Mouse (Mus musculus): Measurements from ENCODE around the gene Mta1. TPM values are rescaled to one million over a fixed set of nuclear protein-coding genes. Genes with fewer than 3 reads are reported as not detected.
A peak's percentile ranks its signal among the peaks of the same experiment; 100 is the strongest.

Gene Mta1
- polyA plus RNA-seq, 1 experiment from 2014 or later, result 19.3 TPM

- ATAC-seq (ENCODE audit: low FRiP score) (no peak), DNase-seq (ENCODE audit: low spot score) (no peak)
- Histone ChIP-seq H3K9ac (no peak overlapping the region), H3K4me2 (replicated peaks) (no peak overlapping the region), H3K4me3 (replicated peaks; ENCODE audit: low read length) (no peak overlapping the region), H3K4me1 (replicated peaks; ENCODE audit: control insufficient read depth, insufficient read depth, low read length) (peaks cover 15% of the 10 kb centered on the region; the same call in 1 of the 2 replicates), H3K27me3 (ENCODE audit: control insufficient read depth, insufficient read depth, low read length) (0 out of 2 replicates have a peak, but pooled peaks cover 23% of the 10 kb centered on the region), H3K9me3 (ENCODE audit: control insufficient read depth, low read length) (no peaks in the 10 kb centered on the region), H3K36me3 (replicated peaks; ENCODE audit: control insufficient read depth, insufficient read depth) (peaks cover 11% of the 10 kb centered on the region), H3K27ac (no peak overlapping the region)
- WGBS, result 89% methylated on average over 3 of the region's 3 CpGs
Observed at GRCm38 (mm10) chr12:113149896-113150295, 51.8 kb downstream of the Mta1 start.

GRCm38 (mm10) chr12:113150591-113150990 is 52.5 kb downstream of the Mta1 start:
- Histone ChIP-seq H3K36me3 (replicated peaks; ENCODE audit: control insufficient read depth, insufficient read depth) (peaks cover 4% of the 10 kb centered on the region; the same call in 1 of the 2 replicates), H3K9me3 (ENCODE audit: control insufficient read depth, low read length) (no peaks in the 10 kb centered on the region), H3K9ac (no peak overlapping the region), H3K4me2 (replicated peaks) (no peak overlapping the region), H3K4me3 (replicated peaks; ENCODE audit: low read length) (no peak overlapping the region), H3K27me3 (ENCODE audit: control insufficient read depth, insufficient read depth, low read length) (0 out of 2 replicates have a peak, but pooled peaks cover 23% of the 10 kb centered on the region), H3K27ac (no peak overlapping the region), H3K4me1 (replicated peaks; ENCODE audit: control insufficient read depth, insufficient read depth, low read length) (peaks cover 22% of the 10 kb centered on the region)
- ATAC-seq (ENCODE audit: low FRiP score) (no peak), DNase-seq (ENCODE audit: low spot score) (no peak)
- WGBS, result 81% methylated on average over 4 of the region's 4 CpGs

DNA sequence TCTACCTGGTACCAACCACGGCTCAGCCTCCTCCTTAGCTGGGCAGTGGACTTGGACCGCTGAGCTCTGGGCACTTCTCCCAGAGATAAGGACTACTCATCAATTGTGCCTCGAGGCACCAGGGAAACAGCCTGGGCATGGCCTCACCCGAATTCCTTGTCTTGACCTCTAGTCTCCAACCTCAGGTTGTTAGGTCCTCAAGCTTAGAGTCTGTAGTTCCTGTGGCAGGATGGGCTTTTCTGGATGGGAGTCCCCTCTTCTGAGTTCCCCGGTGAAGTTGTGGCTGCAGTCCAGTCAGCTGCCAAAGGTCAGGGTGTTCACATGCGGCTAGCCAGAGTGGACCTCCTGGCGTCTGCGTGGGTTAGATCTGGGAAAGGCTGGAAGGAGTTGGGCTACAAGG is 53.0 kb downstream of the Mta1 start:
- Histone ChIP-seq H3K36me3 (replicated peaks; ENCODE audit: control insufficient read depth, insufficient read depth) (no peaks in the 10 kb centered on the region), H3K27ac (no peak overlapping the region), H3K4me1 (replicated peaks; ENCODE audit: control insufficient read depth, insufficient read depth, low read length) (peaks cover 23% of the 10 kb centered on the region), H3K9me3 (ENCODE audit: control insufficient read depth, low read length) (no peaks in the 10 kb centered on the region), H3K4me3 (replicated peaks; ENCODE audit: low read length) (no peak overlapping the region), H3K4me2 (replicated peaks) (no peak overlapping the region), H3K9ac (no peak overlapping the region), H3K27me3 (ENCODE audit: control insufficient read depth, insufficient read depth, low read length) (0 out of 2 replicates have a peak, but pooled peaks cover 23% of the 10 kb centered on the region)
- DNase-seq (ENCODE audit: low spot score), result no peak
- 76% methylated on average over 8 of the region's 8 CpGs for WGBS
- ATAC-seq (ENCODE audit: low FRiP score), result no peak

DNA sequence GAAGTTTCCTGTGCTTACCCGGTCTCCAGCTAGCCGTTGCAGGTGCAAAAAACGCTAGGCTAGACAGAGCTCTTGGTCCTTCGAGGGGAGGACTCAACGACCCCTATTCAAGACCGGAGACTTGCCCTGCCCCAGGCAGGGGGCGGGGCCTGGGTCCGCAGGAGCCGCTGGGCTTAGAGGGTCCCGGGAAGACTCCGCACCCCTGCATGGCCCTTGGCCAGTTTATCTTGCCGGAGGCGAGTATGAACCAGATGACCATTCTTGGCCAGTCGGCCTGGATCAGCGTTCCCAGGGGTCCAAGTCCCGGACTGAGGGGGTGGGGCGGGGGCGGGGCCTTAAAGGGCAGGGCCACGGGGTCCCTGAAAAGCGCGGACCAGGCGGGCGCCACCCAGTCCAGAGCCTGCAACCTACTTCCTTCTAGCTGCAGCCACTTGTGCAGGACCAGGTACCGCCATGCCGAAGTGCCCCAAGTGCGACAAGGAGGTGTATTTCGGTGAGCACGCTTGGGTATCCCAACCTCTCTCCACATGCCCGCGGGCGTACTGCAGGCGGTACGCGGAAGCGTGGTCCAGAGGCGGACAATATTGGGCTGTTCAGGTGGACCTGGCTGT is 53.7 kb downstream of the Mta1 start:
- peak overlapping the region; percentile 54 for H3K4me2 ChIP-seq (replicated peaks)
- 0 out of 2 replicates have a peak, but pooled peaks cover 23% of the 10 kb centered on the region for H3K27me3 ChIP-seq (ENCODE audit: control insufficient read depth, insufficient read depth, low read length)
- H3K9ac ChIP-seq, result peak overlapping the region; percentile 37; the same call in 1 of the 2 replicates
- peak overlapping the region; percentile 27 for H3K4me3 ChIP-seq (replicated peaks; ENCODE audit: low read length)
- no peak overlapping the region for H3K27ac ChIP-seq
- WGBS, result 1% methylated on average over 36 of the region's 36 CpGs
- no peak for DNase-seq (ENCODE audit: low spot score)
- H3K9me3 ChIP-seq (ENCODE audit: control insufficient read depth, low read length), result no peaks in the 10 kb centered on the region
- peaks cover 25% of the 10 kb centered on the region for H3K4me1 ChIP-seq (replicated peaks; ENCODE audit: control insufficient read depth, insufficient read depth, low read length)
- ATAC-seq (ENCODE audit: low FRiP score), result no peak
- H3K36me3 ChIP-seq (replicated peaks; ENCODE audit: control insufficient read depth, insufficient read depth), result no peaks in the 10 kb centered on the region

GRCm38 (mm10) chr12:113152272-113152661 is 54.2 kb downstream of the Mta1 start:
- Histone ChIP-seq H3K27ac (no peak overlapping the region), H3K9ac (peak overlapping the region; percentile 37; the same call in 1 of the 2 replicates), H3K9me3 (ENCODE audit: control insufficient read depth, low read length) (no peaks in the 10 kb centered on the region), H3K36me3 (replicated peaks; ENCODE audit: control insufficient read depth, insufficient read depth) (no peaks in the 10 kb centered on the region), H3K4me3 (replicated peaks; ENCODE audit: low read length) (peak overlapping the region; percentile 27), H3K4me1 (replicated peaks; ENCODE audit: control insufficient read depth, insufficient read depth, low read length) (peaks cover 29% of the 10 kb centered on the region), H3K27me3 (ENCODE audit: control insufficient read depth, insufficient read depth, low read length) (0 out of 2 replicates have a peak, but pooled peaks cover 23% of the 10 kb centered on the region), H3K4me2 (replicated peaks) (peak overlapping the region; percentile 54)
- no peak for DNase-seq (ENCODE audit: low spot score)
- no peak for ATAC-seq (ENCODE audit: low FRiP score)
- WGBS, result 33% methylated on average over 19 of the region's 19 CpGs

- no peak for DNase-seq (ENCODE audit: low spot score)
- ATAC-seq (ENCODE audit: low FRiP score), result no peak
- H3K4me3 ChIP-seq (replicated peaks; ENCODE audit: low read length), result no peak overlapping the region
- H3K4me2 ChIP-seq (replicated peaks), result no peak overlapping the region
- no peak overlapping the region for H3K27ac ChIP-seq
- peaks cover 28% of the 10 kb centered on the region for H3K4me1 ChIP-seq (replicated peaks; ENCODE audit: control insufficient read depth, insufficient read depth, low read length)
- no peaks in the 10 kb centered on the region for H3K9me3 ChIP-seq (ENCODE audit: control insufficient read depth, low read length)
- H3K9ac ChIP-seq, result no peak overlapping the region
- 0 out of 2 replicates have a peak, but pooled peaks cover 23% of the 10 kb centered on the region for H3K27me3 ChIP-seq (ENCODE audit: control insufficient read depth, insufficient read depth, low read length)
- WGBS, result 79% methylated on average over 6 of the region's 6 CpGs
- H3K36me3 ChIP-seq (replicated peaks; ENCODE audit: control insufficient read depth, insufficient read depth), result no peaks in the 10 kb centered on the region
Observed at GRCm38 (mm10) chr12:113152991-113153525, 55.0 kb downstream of the Mta1 start.

DNA sequence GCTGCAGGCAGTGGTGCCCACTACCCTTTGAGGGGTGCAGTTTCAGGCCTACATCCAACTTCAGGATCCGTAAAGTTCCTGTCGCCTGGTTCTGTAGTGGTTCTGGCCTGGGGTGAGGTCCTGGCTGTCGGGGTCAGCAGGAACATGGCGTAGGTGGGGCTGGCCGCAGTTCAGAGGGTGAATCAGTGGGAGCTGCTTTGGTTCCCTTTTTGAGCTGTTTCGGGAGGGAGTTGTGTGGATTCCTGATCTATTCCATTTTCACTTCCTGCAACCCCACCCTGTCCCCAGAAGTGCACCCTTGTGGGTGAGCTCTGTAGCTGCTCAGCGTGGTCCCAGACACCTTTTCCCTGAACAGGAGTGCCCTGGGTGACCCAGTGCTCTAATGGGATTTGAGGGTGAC is 55.9 kb downstream of the Mta1 start:
- H3K36me3 ChIP-seq (replicated peaks; ENCODE audit: control insufficient read depth, insufficient read depth), result no peaks in the 10 kb centered on the region
- DNase-seq (ENCODE audit: low spot score) (no peak), ATAC-seq (ENCODE audit: low FRiP score) (no peak)
- no peak overlapping the region for H3K4me2 ChIP-seq (replicated peaks)
- no peak overlapping the region for H3K9ac ChIP-seq
- 91% methylated on average over 7 of the region's 7 CpGs for WGBS
- no peak overlapping the region for H3K27ac ChIP-seq
- no peak overlapping the region for H3K4me3 ChIP-seq (replicated peaks; ENCODE audit: low read length)
- H3K4me1 ChIP-seq (replicated peaks; ENCODE audit: control insufficient read depth, insufficient read depth, low read length), result peaks cover 24% of the 10 kb centered on the region
- 0 out of 2 replicates have a peak, but pooled peaks cover 23% of the 10 kb centered on the region for H3K27me3 ChIP-seq (ENCODE audit: control insufficient read depth, insufficient read depth, low read length)
- no peaks in the 10 kb centered on the region for H3K9me3 ChIP-seq (ENCODE audit: control insufficient read depth, low read length)

DNA sequence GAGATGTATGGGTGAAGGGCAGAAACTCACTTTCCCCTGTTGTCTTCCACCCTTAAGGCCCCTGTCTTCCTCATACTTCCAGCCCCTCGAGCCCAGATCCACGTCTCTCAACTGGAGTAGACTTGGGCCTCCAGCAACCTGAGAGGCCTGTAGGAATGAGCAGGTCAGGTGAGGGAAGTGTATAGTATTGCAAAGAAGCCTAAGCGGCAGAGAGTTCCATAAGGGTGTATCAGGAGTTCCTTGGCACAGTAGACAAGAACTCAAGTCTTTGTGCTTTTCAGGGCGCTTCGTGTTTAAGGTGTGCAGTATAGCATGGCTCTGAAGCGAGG is 56.6 kb downstream of the Mta1 start:
- Histone ChIP-seq H3K27me3 (ENCODE audit: control insufficient read depth, insufficient read depth, low read length) (0 out of 2 replicates have a peak, but pooled peaks cover 22% of the 10 kb centered on the region), H3K4me3 (replicated peaks; ENCODE audit: low read length) (peak overlapping the region; percentile 35), H3K36me3 (replicated peaks; ENCODE audit: control insufficient read depth, insufficient read depth) (no peaks in the 10 kb centered on the region), H3K9ac (peak overlapping the region; percentile 61; the same call in 1 of the 2 replicates), H3K4me1 (replicated peaks; ENCODE audit: control insufficient read depth, insufficient read depth, low read length) (peaks cover 21% of the 10 kb centered on the region), H3K4me2 (replicated peaks) (peak overlapping the region; percentile 82), H3K27ac (no peak overlapping the region), H3K9me3 (ENCODE audit: control insufficient read depth, low read length) (no peaks in the 10 kb centered on the region)
- ATAC-seq (ENCODE audit: low FRiP score), result no peak
- DNase-seq (ENCODE audit: low spot score), result no peak
- WGBS, result 85% methylated on average over 6 of the region's 6 CpGs

- ATAC-seq (ENCODE audit: low FRiP score), result 0 out of 2 replicates have a peak, but pooled peaks have one; percentile 0
- DNase-seq (ENCODE audit: low spot score), result peak; percentile 32
- H3K9ac ChIP-seq, result peak overlapping the region; percentile 61
- 6% methylated on average over 32 of the region's 32 CpGs for WGBS
- H3K27ac ChIP-seq, result peak overlapping the region; percentile 79
- H3K4me3 ChIP-seq (replicated peaks; ENCODE audit: low read length), result peak overlapping the region; percentile 35
- H3K27me3 ChIP-seq (ENCODE audit: control insufficient read depth, insufficient read depth, low read length), result 0 out of 2 replicates have a peak, but pooled peaks cover 19% of the 10 kb centered on the region
- H3K9me3 ChIP-seq (ENCODE audit: control insufficient read depth, low read length), result no peaks in the 10 kb centered on the region
- peaks cover 21% of the 10 kb centered on the region for H3K4me1 ChIP-seq (replicated peaks; ENCODE audit: control insufficient read depth, insufficient read depth, low read length)
- H3K36me3 ChIP-seq (replicated peaks; ENCODE audit: control insufficient read depth, insufficient read depth), result no peaks in the 10 kb centered on the region
- H3K4me2 ChIP-seq (replicated peaks), result peak overlapping the region; percentile 82
Observed at GRCm38 (mm10) chr12:113155076-113155771, 57.1 kb downstream of the Mta1 start.

Data from hindbrain, embryonic 14.5 days (tissue).